Mouse (Mus musculus) CH12.LX (cell line): ENCODE results near the gene Oxa1l. TPM values are rescaled to one million over a fixed set of nuclear protein-coding genes. Genes with fewer than 3 reads are reported as not detected.

ENCODE experiments used
- DNase-seq: peaks from one replicate; pipeline ENCODE4 v3.0.0-alpha.2; 2013; ENCODE audit errors: extremely low read depth
- H3K27ac ChIP-seq: 2 replicates; pipeline ENCODE4 v1.5.1; 2012; ENCODE audit warnings: low read depth, mild to moderate bottlenecking, control low read depth, moderate library complexity; ENCODE audit not compliant: insufficient read depth
- H3K27me3 ChIP-seq: replicated peaks from 2 replicates; pipeline ENCODE3; 2012; ENCODE audit warnings: inconsistent platforms
- H3K36me3 ChIP-seq, 2 experiments: replicated peaks in 1 of 2; 2 replicates each; pipeline versions ENCODE3 to v1.6.1; 2012; ENCODE audit warnings: inconsistent platforms in 1 of 2, low read length in 1 of 2, mild to moderate bottlenecking in 1 of 2, mixed read lengths in 1 of 2, moderate library complexity in 1 of 2; ENCODE audit not compliant: control insufficient read depth in 1 of 2, insufficient read depth in 1 of 2
- H3K4me1 ChIP-seq, 2 experiments: 2 replicates each; pipeline ENCODE4 v1.6.1; 2012; ENCODE audit warnings: inconsistent platforms in 1 of 2, moderate library complexity in 1 of 2; ENCODE audit not compliant: insufficient read depth in 2 of 2, control insufficient read depth in 1 of 2
- H3K4me2 ChIP-seq: 2 replicates; pipeline ENCODE4 v1.6.1; 2012; ENCODE audit warnings: low read depth, mild to moderate bottlenecking, control low read depth; ENCODE audit not compliant: poor library complexity, insufficient read depth, severe bottlenecking
- H3K4me3 ChIP-seq, 3 experiments: fragments of 150-350 bp in 1 of 3; sonication (generic) in 1 of 3; replicated peaks in 1 of 3; 2 replicates each; pipeline versions ENCODE3 to v1.5.1; 2011 to 2012; ENCODE audit warnings: low read depth in 2 of 3, low read length in 2 of 3, mild to moderate bottlenecking in 2 of 3, moderate library complexity in 2 of 3, control low read depth in 1 of 3, improper control_type of control experiment in 1 of 3, inconsistent platforms in 1 of 3, mixed read lengths in 1 of 3; ENCODE audit not compliant: poor library complexity in 1 of 3
- H3K79me2 ChIP-seq: replicated peaks from 2 replicates; pipeline ENCODE4 v1.6.1; 2012; ENCODE audit warnings: mild to moderate bottlenecking, moderate library complexity; ENCODE audit not compliant: control insufficient read depth, poor library complexity, insufficient read depth, severe bottlenecking; ENCODE audit errors: extremely low read depth
- H3K9ac ChIP-seq: 2 replicates; pipeline ENCODE4 v1.6.1; 2012; ENCODE audit warnings: low read depth, mild to moderate bottlenecking, control low read depth, moderate library complexity; ENCODE audit not compliant: insufficient read depth
- H3K9me3 ChIP-seq: replicated peaks from 2 replicates; pipeline ENCODE3; 2012; ENCODE audit warnings: low read length, inconsistent platforms, mixed read lengths
- BHLHE40 ChIP-seq: IDR thresholded peaks from 2 replicates; pipeline ENCODE4 v1.6.1; 2011; ENCODE audit warnings: mild to moderate bottlenecking, low read depth, low read length, improper control_type of control experiment
- CHD2 ChIP-seq: IDR thresholded peaks from 2 replicates; pipeline ENCODE4 v1.6.1; 2011; ENCODE audit warnings: low read length, improper control_type of control experiment
- ELF1 ChIP-seq: IDR thresholded peaks from 2 replicates; pipeline ENCODE4 v1.6.1; 2014; ENCODE audit warnings: low read depth, mild to moderate bottlenecking, inconsistent platforms, low read length, improper control_type of control experiment
- JUND ChIP-seq: conservative IDR thresholded peaks from 2 replicates; pipeline ENCODE4 v1.6.1; 2011; ENCODE audit warnings: low read depth, low read length, improper control_type of control experiment
- KAT2A ChIP-seq: IDR thresholded peaks from 2 replicates; pipeline ENCODE4 v1.6.1; 2012; ENCODE audit warnings: low read length, improper control_type of control experiment, inconsistent platforms; ENCODE audit not compliant: insufficient replicate concordance
- MAZ ChIP-seq: IDR thresholded peaks from 2 replicates; pipeline ENCODE4 v1.6.1; 2012; ENCODE audit warnings: low read depth, mild to moderate bottlenecking, inconsistent platforms, low read length, improper control_type of control experiment, moderate library complexity
- MEF2A ChIP-seq: IDR thresholded peaks from 2 replicates; pipeline ENCODE4 v1.6.1; 2014; ENCODE audit warnings: low read depth, mild to moderate bottlenecking, inconsistent platforms, low read length, improper control_type of control experiment, borderline replicate concordance
- NELFE ChIP-seq: IDR thresholded peaks from 2 replicates; pipeline ENCODE4 v1.6.1; 2011; ENCODE audit warnings: low read depth, low read length, improper control_type of control experiment
- PAX5 ChIP-seq: IDR thresholded peaks from 2 replicates; pipeline ENCODE4 v1.6.1; 2012; ENCODE audit warnings: low read length, inconsistent platforms, mixed read lengths
- POLR2A ChIP-seq: IDR thresholded peaks from 2 replicates; pipeline ENCODE4 v1.6.1; 2011; ENCODE audit warnings: low read depth, mild to moderate bottlenecking, improper control_type of control experiment, low read length
- POLR2AphosphoS2 ChIP-seq: IDR thresholded peaks from 2 replicates; pipeline ENCODE4 v1.6.1; 2011; ENCODE audit warnings: low read depth, low read length, improper control_type of control experiment
- RCOR1 ChIP-seq: conservative IDR thresholded peaks from 2 replicates; pipeline ENCODE4 v1.6.1; 2012; ENCODE audit warnings: low read depth, mild to moderate bottlenecking, inconsistent platforms, low read length, improper control_type of control experiment
- SIN3A ChIP-seq: IDR thresholded peaks from 2 replicates; pipeline ENCODE4 v1.6.1; 2012; ENCODE audit warnings: low read length, improper control_type of control experiment, inconsistent platforms
- SMC3 ChIP-seq: IDR thresholded peaks from 2 replicates; pipeline ENCODE4 v1.6.1; 2011; ENCODE audit warnings: low read depth, low read length, improper control_type of control experiment
- TCF12 ChIP-seq: IDR thresholded peaks from 2 replicates; pipeline ENCODE4 v1.6.1; 2014; ENCODE audit warnings: low read depth, mild to moderate bottlenecking, inconsistent platforms, low read length, improper control_type of control experiment
- USF2 ChIP-seq: conservative IDR thresholded peaks from 2 replicates; pipeline ENCODE4 v1.6.1; 2011; ENCODE audit warnings: low read depth, low read length, improper control_type of control experiment
- ZC3H11A ChIP-seq: IDR thresholded peaks from 2 replicates; pipeline ENCODE4 v1.6.1; 2012; ENCODE audit warnings: low read depth, mild to moderate bottlenecking, inconsistent platforms, low read length, improper control_type of control experiment
- ZMIZ1 ChIP-seq: IDR thresholded peaks from 2 replicates; pipeline ENCODE4 v1.6.1; 2012; ENCODE audit warnings: low read depth, mild to moderate bottlenecking, inconsistent platforms, low read length, improper control_type of control experiment
- ZNF384 ChIP-seq: IDR thresholded peaks from 2 replicates; pipeline ENCODE4 v1.6.1; 2012; ENCODE audit warnings: low read depth, low read length, improper control_type of control experiment, inconsistent platforms
- dilution Hi-C: fragments of 300-500 bp; cut with MboI; formaldehyde crosslinking; loops from 2 replicates; pipeline ENCODE4 v1.14.3; 2020; ENCODE audit warnings: low sequenced_read_pairs; ENCODE audit not compliant: extremely low pct_unique_long_range_greater_than_20kb, extremely low pct_ligation_motif_present
- in situ Hi-C: fragments of 300-500 bp; cut with MboI; formaldehyde crosslinking; loops from 3 replicates; pipeline ENCODE4 v1.14.3; 2019; ENCODE audit warnings: low sequenced_read_pairs, low pct_ligation_motif_present, low pct_unique_long_range_greater_than_20kb, mixed read lengths
- polyA plus RNA-seq: library from polyadenylated mRNA; unstranded; fragments of >175 nt; gene quantifications from 2 replicates; pipeline ENCODE4 v1.2.1, GENCODE M21; 2012; ENCODE audit warnings: low read depth; ENCODE audit not compliant: insufficient read length
- total RNA-seq, 2 experiments: library from RNA; depleted of rRNA; stranded (reverse); fragments of 300-350 nt in 1 of 2; fragments of >200 nt in 1 of 2; gene quantifications; 2 replicates each; pipeline ENCODE4 v1.2.3; 2012 to 2014

The Oxa1l gene
- total and polyA plus RNA-seq, 3 experiments, result 34.7 to 111 (median 38.8) TPM

GRCm38 (mm10) chr14:54329201-54329600 is 31.4 kb upstream of the Oxa1l start:
- dilution Hi-C loops, result no loop called here
- Histone ChIP-seq H3K9me3 (no peaks in the 10 kb centered on the region), H3K4me1 (no peaks in the 10 kb centered on the region; a peak in 1 of 4 replicates), H3K4me2 (no peak overlapping the region), H3K4me3 (no peak overlapping the region), H3K36me3 (no peaks in the 10 kb centered on the region), H3K27me3 (no peaks in the 10 kb centered on the region), H3K9ac (no peak overlapping the region), H3K79me2 (no peaks in the 10 kb centered on the region), H3K27ac (no peak overlapping the region)
- TF ChIP-seq MEF2A, result no peak
- no peak for TF ChIP-seq MAZ
- TF ChIP-seq ZNF384, result no peak
- TF ChIP-seq KAT2A, result no peak
- no peak for TF ChIP-seq TCF12
- TF ChIP-seq ELF1, result no peak
- no peak for TF ChIP-seq RCOR1
- no peak for TF ChIP-seq POLR2AphosphoS2
- no peak for DNase-seq
- in situ Hi-C loops, result loop anchor here (10.0 kb wide), 1 partner anchor 64 kb away; no protein-coding TSS in a partner anchor

GRCm38 (mm10) chr14:54331178-54331577 is 29.5 kb upstream of the Oxa1l start:
- no peak overlapping the region for H3K9ac ChIP-seq
- no peak overlapping the region for H3K27ac ChIP-seq
- H3K4me2 ChIP-seq, result no peak overlapping the region
- no peaks in the 10 kb centered on the region for H3K9me3 ChIP-seq
- TF ChIP-seq SIN3A (no peak), PAX5 (no peak), POLR2A (no peak), ZC3H11A (no peak), JUND (no peak), ZNF384 (no peak), USF2 (no peak), TCF12 (no peak), CHD2 (no peak), BHLHE40 (no peak), ELF1 (no peak), NELFE (no peak), ZMIZ1 (no peak), MEF2A (no peak), SMC3 (no peak)
- dilution Hi-C loops, result no loop called here
- DNase-seq, result no peak
- in situ Hi-C loops, result no loop called here
- H3K79me2 ChIP-seq, result no peaks in the 10 kb centered on the region
- no peaks in the 10 kb centered on the region; a peak in 1 of 4 replicates for H3K4me1 ChIP-seq
- no peaks in the 10 kb centered on the region for H3K36me3 ChIP-seq
- no peak overlapping the region for H3K4me3 ChIP-seq
- no peaks in the 10 kb centered on the region for H3K27me3 ChIP-seq
